Mouse (Mus musculus): ENCODE data around the gene Gm20509. TPM values are rescaled to one million over a fixed set of nuclear protein-coding genes. Genes with fewer than 3 reads are reported as not detected.

The Gm20509 gene
- not detected in 2 replicates for polyA plus RNA-seq (2012; rRNA removed)

DNA sequence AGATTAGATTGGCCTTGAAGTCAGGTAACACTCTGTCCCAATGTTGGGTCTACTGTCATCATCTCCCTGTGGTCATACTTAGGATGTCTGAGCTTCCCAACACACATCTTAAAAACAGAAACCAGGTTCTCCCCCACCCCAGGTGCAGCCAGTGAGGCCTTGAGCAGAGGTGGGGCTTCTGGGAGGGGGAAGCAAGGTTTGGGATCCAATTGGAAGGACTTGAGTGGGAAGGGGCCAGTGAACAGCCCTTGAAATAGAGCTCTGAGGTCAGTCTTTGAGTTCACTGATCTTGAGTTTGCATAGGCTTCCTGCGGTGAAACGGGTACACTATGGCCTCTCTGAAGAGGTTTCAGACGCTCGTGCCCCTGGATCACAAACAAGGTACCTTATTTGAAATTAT lies at the start of gene Gm20509:
Gene Gm20509, plus strand, starts transcription at position 290 of the 400 bp plus-strand sequence.

DNA sequence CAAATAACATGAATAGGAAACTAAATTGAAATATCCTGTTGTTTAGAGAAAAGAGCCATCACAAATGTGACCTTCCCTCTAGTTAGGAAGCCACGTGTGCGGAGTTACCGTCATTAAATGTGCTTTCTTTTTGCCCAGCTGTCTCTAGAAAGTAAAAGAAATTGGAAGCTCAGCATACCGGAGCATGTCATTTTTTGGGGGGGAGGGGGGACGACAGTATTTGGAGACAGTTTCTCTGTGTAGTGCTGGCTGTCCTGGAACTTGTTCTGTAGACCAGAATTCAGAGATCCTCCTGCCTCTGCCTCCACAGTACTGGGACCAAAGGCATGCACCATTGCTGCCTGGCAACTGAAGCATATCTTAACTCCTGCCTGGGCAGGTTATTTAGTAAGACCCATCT lies 734 bp upstream of the Gm20509 start, which contains the start of gene Khdc3:
Gene Khdc3, plus strand, starts transcription at position 301 of the 400 bp plus-strand sequence.

DNA sequence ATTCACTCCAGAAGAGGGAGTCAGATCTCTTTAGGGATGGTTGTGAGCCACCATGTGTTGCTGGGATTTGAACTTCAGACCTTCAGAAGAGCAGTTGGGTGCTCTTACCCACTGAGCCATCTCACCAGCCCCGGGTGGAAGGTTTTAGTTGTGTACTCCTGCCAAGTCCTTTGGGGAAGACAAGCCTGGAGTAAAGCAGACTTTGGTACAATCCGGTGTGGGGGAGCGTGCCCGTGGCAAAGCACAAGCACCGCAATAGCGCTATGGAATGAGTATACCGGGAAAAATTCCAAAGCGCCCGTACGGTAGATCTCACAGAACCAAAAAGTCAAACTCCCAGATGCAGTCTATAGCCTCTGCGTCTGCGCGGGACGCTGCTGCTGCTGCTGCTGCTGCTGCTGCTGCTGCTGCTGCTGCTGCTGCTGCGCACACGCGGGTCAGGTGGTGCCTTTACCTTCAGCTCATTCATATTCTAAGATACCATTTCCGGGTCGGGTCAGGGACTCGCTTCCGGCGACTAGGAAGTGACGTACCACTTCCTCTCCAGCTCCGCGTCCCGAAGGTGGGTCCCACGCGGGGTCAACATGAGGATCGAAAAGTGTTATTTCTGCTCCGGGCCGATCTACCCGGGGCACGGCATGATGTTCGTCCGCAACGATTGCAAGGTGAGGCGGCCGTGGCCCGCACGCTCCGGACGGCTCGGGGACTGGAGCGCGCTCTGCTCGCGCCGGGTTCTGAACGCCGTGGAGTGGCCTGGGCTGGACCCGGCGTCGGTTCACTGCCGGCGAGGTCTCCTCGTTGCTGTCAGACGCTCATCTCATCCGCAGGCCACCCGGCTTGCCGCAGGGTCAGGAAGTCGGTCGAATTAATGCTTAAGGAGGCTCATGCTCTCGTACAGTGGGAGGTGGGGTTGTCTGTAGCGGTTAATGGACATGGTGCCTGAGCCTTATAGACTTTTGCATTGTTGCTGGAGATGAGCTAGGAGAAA lies 10.9 kb downstream of the Gm20509 start, which contains the start of gene Rsl24d1:
Gene Rsl24d1, plus strand, starts transcription at position 508 of the 988 bp plus-strand sequence.

Other genes with a start within 250 kb of the Gm20509 start
- gene Pygo1, start 176.8 kb upstream of the Gm20509 start, polyA plus RNA-seq (2012; rRNA removed), result 8.5 and 12.7 TPM in 2 replicates
- gene Dyx1c1, start 143.7 kb upstream of the Gm20509 start, polyA plus RNA-seq (2012; rRNA removed), result 1.9 and 2.8 TPM in 2 replicates
- not detected in 2 replicates for gene Gm44503, start 143.6 kb upstream of the Gm20509 start, polyA plus RNA-seq (2012; rRNA removed)
- 16.0 and 18.5 TPM in 2 replicates for gene Ccpg1os, start 117.1 kb upstream of the Gm20509 start, polyA plus RNA-seq (2012; rRNA removed)
- 13.7 and 15.1 TPM in 2 replicates for gene Ccpg1, start 117.0 kb upstream of the Gm20509 start, polyA plus RNA-seq (2012; rRNA removed)
- 9.3 and 18.2 TPM in 2 replicates for gene Pigb, start 62.1 kb upstream of the Gm20509 start, polyA plus RNA-seq (2012; rRNA removed)
- gene Rab27a, start 57.6 kb upstream of the Gm20509 start, polyA plus RNA-seq (2012; rRNA removed), result 1.9 and 3.9 TPM in 2 replicates
- gene Khdc3, start 634 bp upstream of the Gm20509 start, polyA plus RNA-seq (2012; rRNA removed), result 0.15 TPM in 1 of 2 replicates, not detected in the other
- gene Rsl24d1, start 11.0 kb downstream of the Gm20509 start, polyA plus RNA-seq (2012; rRNA removed), result 106 and 132 TPM in 2 replicates

Measured in central nervous system, embryonic 11.5 days (tissue).